Mouse (Mus musculus) limb, embryonic 15.5 days (tissue): ENCODE results near the gene Cblb. TPM values are rescaled to one million over a fixed set of nuclear protein-coding genes. Genes with fewer than 3 reads are reported as not detected.

Experiments used
- ATAC-seq: fragments of 200-750 bp; cut with Nextera tagmentation; 2 replicates; pipeline ENCODE4 v1.8.0; 2017; ENCODE audit warnings: low read depth, moderate TSS enrichment; ENCODE audit not compliant: insufficient number of reproducible peaks, low FRiP score, low TSS enrichment
- H3K27ac ChIP-seq: fragments of 300-500 bp; sonication (generic); 2 replicates; pipeline ENCODE4 v1.5.1; 2015; ENCODE audit warnings: moderate library complexity, mild to moderate bottlenecking, inconsistent platforms
- H3K27me3 ChIP-seq: fragments of 300-500 bp; sonication (generic); 2 replicates; pipeline ENCODE4 v1.6.1; 2015; ENCODE audit warnings: inconsistent platforms
- H3K36me3 ChIP-seq: fragments of 300-500 bp; sonication (generic); 2 replicates; pipeline ENCODE4 v1.6.1; 2015; ENCODE audit warnings: inconsistent platforms
- H3K4me1 ChIP-seq: fragments of 300-500 bp; sonication (generic); 2 replicates; pipeline ENCODE4 v1.6.1; 2015; ENCODE audit warnings: inconsistent platforms
- H3K4me2 ChIP-seq: fragments of 300-500 bp; sonication (generic); 2 replicates; pipeline ENCODE4 v1.6.1; 2015; ENCODE audit warnings: mild to moderate bottlenecking, inconsistent platforms
- H3K4me3 ChIP-seq: fragments of 300-500 bp; sonication (generic); 2 replicates; pipeline ENCODE4 v1.5.1; 2015; ENCODE audit warnings: mild to moderate bottlenecking, inconsistent platforms
- H3K9ac ChIP-seq: fragments of 300-500 bp; sonication (generic); 2 replicates; pipeline ENCODE4 v1.6.1; 2015; ENCODE audit warnings: inconsistent platforms
- H3K9me3 ChIP-seq: fragments of 300-500 bp; sonication (generic); 2 replicates; pipeline ENCODE4 v1.6.1; 2016; ENCODE audit warnings: inconsistent platforms
- WGBS: fragments of 180-500 bp; shearing (Covaris S2); methylation state at CpG from one replicate; pipeline ENCODE4 v1.1.7; 2015; 5-methylcytosine and 5-hydroxymethylcytosine counted together
- polyA plus RNA-seq: library from polyadenylated mRNA; unstranded; fragments of >200 nt; fragmentation: Nextera tagmentation; extraction: Ambion mirVana; gene quantifications from 2 replicates; pipeline ENCODE4 v1.2.1, GENCODE M21; 2015

The Cblb gene
- polyA plus RNA-seq, 1 experiment from 2014 or later = 15.2 TPM

- H3K4me1 ChIP-seq = peaks cover 24% of the 10 kb centered on the region
- no peak overlapping the region for H3K4me3 ChIP-seq
- 0 out of 2 replicates have a peak overlapping the region, but pooled peaks have one; percentile 50 for H3K27ac ChIP-seq
- no peaks in the 10 kb centered on the region for H3K27me3 ChIP-seq
- H3K9ac ChIP-seq = no peak overlapping the region
- H3K36me3 ChIP-seq = no peaks in the 10 kb centered on the region
- WGBS = 56% methylated on average over 4 of the region's 4 CpGs
- H3K9me3 ChIP-seq = no peaks in the 10 kb centered on the region
- no peak for ATAC-seq
- no peak overlapping the region for H3K4me2 ChIP-seq
These were observed 30.0 kb downstream of the Cblb start for GRCm38 (mm10) chr16:52061015-52061481.

GRCm38 (mm10) chr16:52064309-52065105 lies 33.5 kb downstream of the Cblb start:
- 55% methylated on average over 12 of the region's 12 CpGs for WGBS
- Histone ChIP-seq H3K27ac (no peak overlapping the region; the same call in 1 of the 2 replicates), H3K4me3 (no peak overlapping the region), H3K4me2 (no peak overlapping the region), H3K9me3 (no peaks in the 10 kb centered on the region), H3K4me1 (peaks cover 28% of the 10 kb centered on the region), H3K36me3 (no peaks in the 10 kb centered on the region), H3K27me3 (no peaks in the 10 kb centered on the region), H3K9ac (no peak overlapping the region)
- ATAC-seq = no peak

GRCm38 (mm10) chr16:52067632-52068516 lies 36.8 kb downstream of the Cblb start:
- peaks cover 20% of the 10 kb centered on the region for H3K4me1 ChIP-seq
- H3K9ac ChIP-seq = no peak overlapping the region
- H3K9me3 ChIP-seq = no peaks in the 10 kb centered on the region
- no peak overlapping the region for H3K27ac ChIP-seq
- no peak overlapping the region for H3K4me3 ChIP-seq
- peak; percentile 67; the same call in 1 of the 2 replicates for ATAC-seq
- no peak overlapping the region for H3K4me2 ChIP-seq
- 39% methylated on average over 10 of the region's 10 CpGs for WGBS
- no peaks in the 10 kb centered on the region for H3K36me3 ChIP-seq
- no peaks in the 10 kb centered on the region for H3K27me3 ChIP-seq

GRCm38 (mm10) chr16:52068517-52068874 lies 37.5 kb downstream of the Cblb start:
- Histone ChIP-seq H3K27ac (no peak overlapping the region), H3K9ac (no peak overlapping the region), H3K9me3 (no peaks in the 10 kb centered on the region), H3K36me3 (no peaks in the 10 kb centered on the region), H3K27me3 (no peaks in the 10 kb centered on the region), H3K4me1 (peaks cover 20% of the 10 kb centered on the region), H3K4me2 (no peak overlapping the region), H3K4me3 (no peak overlapping the region)
- ATAC-seq = no peak
- 85% methylated on average over 3 of the region's 3 CpGs for WGBS

- H3K9ac ChIP-seq = no peak overlapping the region
- no peak overlapping the region for H3K4me3 ChIP-seq
- no peak for ATAC-seq
- H3K36me3 ChIP-seq = no peaks in the 10 kb centered on the region
- H3K4me2 ChIP-seq = no peak overlapping the region
- WGBS = 67% methylated on average over 6 of the region's 6 CpGs
- no peaks in the 10 kb centered on the region for H3K27me3 ChIP-seq
- no peaks in the 10 kb centered on the region for H3K9me3 ChIP-seq
- no peak overlapping the region for H3K27ac ChIP-seq
- H3K4me1 ChIP-seq = peaks cover 17% of the 10 kb centered on the region
These were observed 38.6 kb downstream of the Cblb start for GRCm38 (mm10) chr16:52069648-52070047.

GRCm38 (mm10) chr16:52070128-52070527 lies 39.1 kb downstream of the Cblb start:
- no peak overlapping the region for H3K4me3 ChIP-seq
- no peaks in the 10 kb centered on the region for H3K36me3 ChIP-seq
- 87% methylated on average over 5 of the region's 5 CpGs for WGBS
- H3K4me1 ChIP-seq = peaks cover 17% of the 10 kb centered on the region
- no peaks in the 10 kb centered on the region for H3K9me3 ChIP-seq
- no peak overlapping the region for H3K4me2 ChIP-seq
- no peaks in the 10 kb centered on the region for H3K27me3 ChIP-seq
- no peak for ATAC-seq
- H3K9ac ChIP-seq = no peak overlapping the region
- no peak overlapping the region for H3K27ac ChIP-seq

- Histone ChIP-seq H3K27ac (no peak overlapping the region), H3K9ac (no peak overlapping the region), H3K27me3 (no peaks in the 10 kb centered on the region), H3K4me3 (no peak overlapping the region), H3K36me3 (no peaks in the 10 kb centered on the region), H3K9me3 (no peaks in the 10 kb centered on the region), H3K4me2 (no peak overlapping the region), H3K4me1 (peaks cover 17% of the 10 kb centered on the region)
- WGBS = 67% methylated on average over 2 of the region's 2 CpGs
- ATAC-seq = no peak
These were observed 40.3 kb downstream of the Cblb start for GRCm38 (mm10) chr16:52071290-52071689.

GRCm38 (mm10) chr16:52071766-52072209 lies 40.8 kb downstream of the Cblb start:
- Histone ChIP-seq H3K9me3 (no peaks in the 10 kb centered on the region), H3K36me3 (no peaks in the 10 kb centered on the region), H3K4me2 (no peak overlapping the region), H3K4me3 (no peak overlapping the region), H3K27me3 (no peaks in the 10 kb centered on the region), H3K4me1 (peaks cover 17% of the 10 kb centered on the region), H3K27ac (no peak overlapping the region), H3K9ac (no peak overlapping the region)
- ATAC-seq = no peak
- WGBS = 86% methylated on average over 6 of the region's 6 CpGs

- ATAC-seq = no peak
- H3K27ac ChIP-seq = no peak overlapping the region
- no peak overlapping the region for H3K4me2 ChIP-seq
- H3K4me3 ChIP-seq = no peak overlapping the region
- 70% methylated on average over 7 of the region's 7 CpGs for WGBS
- peaks cover 18% of the 10 kb centered on the region for H3K4me1 ChIP-seq
- no peak overlapping the region for H3K9ac ChIP-seq
- H3K36me3 ChIP-seq = no peaks in the 10 kb centered on the region
- H3K27me3 ChIP-seq = no peaks in the 10 kb centered on the region
- no peaks in the 10 kb centered on the region for H3K9me3 ChIP-seq
These were observed 45.6 kb downstream of the Cblb start for GRCm38 (mm10) chr16:52076652-52077051.

GRCm38 (mm10) chr16:52077901-52078300 lies 46.9 kb downstream of the Cblb start:
- Histone ChIP-seq H3K27me3 (no peaks in the 10 kb centered on the region), H3K9ac (no peak overlapping the region), H3K4me3 (no peak overlapping the region), H3K4me2 (no peak overlapping the region), H3K36me3 (no peaks in the 10 kb centered on the region), H3K9me3 (no peaks in the 10 kb centered on the region), H3K4me1 (peaks cover 18% of the 10 kb centered on the region), H3K27ac (no peak overlapping the region)
- ATAC-seq = no peak
- 37% methylated on average over 4 of the region's 4 CpGs for WGBS

- H3K9me3 ChIP-seq = no peaks in the 10 kb centered on the region
- no peak overlapping the region for H3K9ac ChIP-seq
- H3K27ac ChIP-seq = no peak overlapping the region
- ATAC-seq = no peak
- peaks cover 18% of the 10 kb centered on the region for H3K4me1 ChIP-seq
- H3K36me3 ChIP-seq = no peaks in the 10 kb centered on the region
- no peak overlapping the region for H3K4me2 ChIP-seq
- H3K27me3 ChIP-seq = no peaks in the 10 kb centered on the region
- H3K4me3 ChIP-seq = no peak overlapping the region
- 69% methylated on average over 9 of the region's 9 CpGs for WGBS
These were observed 47.9 kb downstream of the Cblb start for GRCm38 (mm10) chr16:52078758-52079474.
